Mouse (Mus musculus) embryonic facial prominence, embryonic 14.5 days (tissue): ENCODE results near the gene Nsf. TPM values are rescaled to one million over a fixed set of nuclear protein-coding genes. Genes with fewer than 3 reads are reported as not detected.

Experiments used
- ATAC-seq: fragments of 200-750 bp; cut with Nextera tagmentation; 2 replicates; pipeline ENCODE4 v1.8.0; 2017; ENCODE audit warnings: low read depth, moderate number of reproducible peaks, moderate TSS enrichment
- DNase-seq: peaks from one replicate; pipeline ENCODE4 v3.0.0-alpha.2; 2015; ENCODE audit warnings: low spot score
- H3K27ac ChIP-seq: fragments of 300-500 bp; sonication (generic); replicated peaks from 2 replicates; pipeline ENCODE4 v1.5.1; 2014; ENCODE audit warnings: low read depth, mild to moderate bottlenecking, low read length, moderate library complexity
- H3K27me3 ChIP-seq: fragments of 300-500 bp; sonication (generic); replicated peaks from 2 replicates; pipeline ENCODE4 v1.6.1; 2014; ENCODE audit warnings: low read length; ENCODE audit not compliant: control insufficient read depth, insufficient read depth
- H3K36me3 ChIP-seq: fragments of 300-500 bp; sonication (generic); 2 replicates; pipeline ENCODE4 v1.6.1; 2014; ENCODE audit warnings: low read length, mixed read lengths; ENCODE audit not compliant: control insufficient read depth, insufficient read depth
- H3K4me1 ChIP-seq: fragments of 300-500 bp; sonication (generic); 2 replicates; pipeline ENCODE4 v1.6.1; 2014; ENCODE audit warnings: antibody characterized with exemption, low read length; ENCODE audit not compliant: control insufficient read depth, insufficient read depth
- H3K4me2 ChIP-seq: fragments of 300-500 bp; sonication (generic); 2 replicates; pipeline ENCODE4 v1.6.1; 2014; ENCODE audit warnings: low read depth, mild to moderate bottlenecking, low read length, moderate library complexity, mixed read lengths
- H3K4me3 ChIP-seq: fragments of 300-500 bp; sonication (generic); 2 replicates; pipeline ENCODE4 v1.5.1; 2014; ENCODE audit warnings: low read depth, mild to moderate bottlenecking, low read length
- H3K9ac ChIP-seq: fragments of 300-500 bp; sonication (generic); 2 replicates; pipeline ENCODE4 v1.6.1; 2014; ENCODE audit warnings: low read depth, mild to moderate bottlenecking, low read length, moderate library complexity, mixed read lengths
- H3K9me3 ChIP-seq: fragments of 300-500 bp; sonication (generic); 2 replicates; pipeline ENCODE4 v1.6.1; 2016; ENCODE audit warnings: low read length; ENCODE audit not compliant: control insufficient read depth
- WGBS: fragments of 180-500 bp; shearing (Covaris S2); extraction: QIAGEN DNeasy Blood & Tissue Kit; methylation state at CpG from one replicate; pipeline ENCODE4 v1.1.7; 2014; 5-methylcytosine and 5-hydroxymethylcytosine counted together
- polyA plus RNA-seq: library from polyadenylated mRNA; unstranded; fragments of >200 nt; fragmentation: Nextera tagmentation; extraction: Ambion mirVana; gene quantifications from 2 replicates; pipeline ENCODE4 v1.2.1, GENCODE M21; 2014

The Nsf gene
- polyA plus RNA-seq, 1 experiment from 2014 or later = 39.9 TPM

- no peaks in the 10 kb centered on the region for H3K36me3 ChIP-seq
- H3K4me1 ChIP-seq = no peaks in the 10 kb centered on the region
- 55% methylated on average over 9 of the region's 9 CpGs for WGBS
- no peak overlapping the region for H3K4me3 ChIP-seq
- no peak overlapping the region for H3K4me2 ChIP-seq
- H3K9me3 ChIP-seq = no peaks in the 10 kb centered on the region
- no peak overlapping the region for H3K27ac ChIP-seq
- ATAC-seq (no peak), DNase-seq (no peak)
- H3K27me3 ChIP-seq = peaks cover 17% of the 10 kb centered on the region
- H3K9ac ChIP-seq = no peak overlapping the region
Observed at GRCm38 (mm10) chr11:103780152-103780551, 173.7 kb downstream of the Nsf start.

- H3K36me3 ChIP-seq = no peaks in the 10 kb centered on the region
- peak overlapping the region; percentile 3; the same call in 1 of the 2 replicates for H3K9ac ChIP-seq
- DNase-seq = no peak
- peaks cover 75% of the 10 kb centered on the region for H3K27me3 ChIP-seq
- peak overlapping the region; percentile 39 for H3K4me3 ChIP-seq
- WGBS = 3% methylated on average over 12 of the region's 19 CpGs
- no peak overlapping the region for H3K27ac ChIP-seq
- no peak for ATAC-seq
- H3K4me2 ChIP-seq = peak overlapping the region; percentile 63
- peaks cover 11% of the 10 kb centered on the region; the same call in 1 of the 2 replicates for H3K4me1 ChIP-seq
- no peaks in the 10 kb centered on the region for H3K9me3 ChIP-seq
Observed at GRCm38 (mm10) chr11:103774228-103774530, 179.7 kb downstream of the Nsf start.

- Histone ChIP-seq H3K9ac (peak within 1 kb of the TSS; percentile 19; the same call in 1 of the 2 replicates), H3K9me3 (no peaks in the 10 kb centered on the region), H3K4me1 (peaks cover 11% of the 10 kb centered on the region; the same call in 1 of the 2 replicates), H3K27me3 (peaks cover 81% of the 10 kb centered on the region), H3K27ac (no peak within 1 kb of the TSS), H3K4me3 (peak within 1 kb of the TSS; percentile 39), H3K4me2 (peak within 1 kb of the TSS; percentile 63), H3K36me3 (no peaks in the 10 kb centered on the region)
- ATAC-seq (no peak), DNase-seq (peak; percentile 61)
- 0% methylated on average over 45 of the region's 60 CpGs for WGBS
Observed at GRCm38 (mm10) chr11:103773387-103774227, 180.2 kb downstream of the Nsf start, which contains the start of gene Wnt3. Gene Wnt3, plus strand, starts transcription at chr11:103774150.

GRCm38 (mm10) chr11:103772505-103773386, 181.1 kb downstream of the Nsf start:
- DNase-seq = no peak
- Histone ChIP-seq H3K4me1 (peaks cover 11% of the 10 kb centered on the region; the same call in 1 of the 2 replicates), H3K27ac (no peak overlapping the region), H3K9me3 (no peaks in the 10 kb centered on the region), H3K4me2 (peak overlapping the region; percentile 63), H3K36me3 (no peaks in the 10 kb centered on the region), H3K4me3 (peak overlapping the region; percentile 39), H3K9ac (peak overlapping the region; percentile 19; the same call in 1 of the 2 replicates), H3K27me3 (peaks cover 85% of the 10 kb centered on the region)
- ATAC-seq = no peak
- 1% methylated on average over 23 of the region's 23 CpGs for WGBS

Other genes starting within 250 kb of the Nsf start
- gene Wnt9b, start 204.2 kb downstream of the Nsf start, polyA plus RNA-seq = 0.42 and 0.52 TPM in 2 replicates
- gene Wnt3, start 179.9 kb downstream of the Nsf start, polyA plus RNA-seq = 4.0 and 6.3 TPM in 2 replicates
- 63.6 and 69.6 TPM in 2 replicates for gene Arf2, start 12.7 kb upstream of the Nsf start, polyA plus RNA-seq
- gene Crhr1, start 178.8 kb upstream of the Nsf start, polyA plus RNA-seq = 0.22 TPM in 1 of 2 replicates, not detected in the other
- gene Sppl2c, start 232.3 kb upstream of the Nsf start, polyA plus RNA-seq = not detected in 2 replicates